Mouse (Mus musculus): ENCODE measurements around the gene Lrrc38.
A peak's percentile ranks its signal among the peaks of the same experiment; 100 is the strongest.
"Not testable (repeated sequence)": the region's sequence is repeated elsewhere in the genome, so short reads cannot be mapped to it uniquely, and the experiment has no call there.

The Lrrc38 gene

GRCm38 (mm10) chr4:143349484-143349906 lies at the start of gene Lrrc38:
Gene Lrrc38, plus strand, starts transcription at chr4:143349757.
- no peak for DNase-seq (ENCODE audit: low read depth, low spot score)

GRCm38 (mm10) chr4:143300113-143300688 lies 49.4 kb upstream of the Lrrc38 start:
- no peak for DNase-seq (ENCODE audit: low read depth, low spot score)

DNA sequence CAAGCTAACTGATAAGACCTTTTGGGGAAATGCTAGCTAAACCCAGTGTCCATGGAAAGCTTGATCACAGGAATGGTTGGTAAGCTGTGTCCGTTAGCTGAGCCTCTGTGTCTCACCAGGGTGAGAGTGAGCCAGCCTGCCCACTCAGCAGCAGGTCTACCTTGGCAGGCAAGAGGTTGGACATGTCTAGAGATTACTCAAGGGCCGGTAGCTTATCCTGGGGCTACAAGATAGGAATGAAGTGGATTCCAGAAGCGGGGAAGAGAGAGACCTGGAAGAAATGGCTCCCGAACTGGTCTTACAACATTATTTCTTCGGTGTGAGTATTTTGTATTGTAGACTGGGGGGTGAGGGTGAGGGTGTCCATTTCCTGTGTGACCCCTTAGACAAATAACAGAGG lies 48.5 kb upstream of the Lrrc38 start:
- DNase-seq (ENCODE audit: low read depth, low spot score) = no peak

GRCm38 (mm10) chr4:143301875-143302274 lies 47.7 kb upstream of the Lrrc38 start:
- DNase-seq (ENCODE audit: low read depth, low spot score) = no peak

- no peak for DNase-seq (ENCODE audit: low read depth, low spot score)
These were observed 47.2 kb upstream of the Lrrc38 start for GRCm38 (mm10) chr4:143302279-143302890.

DNA sequence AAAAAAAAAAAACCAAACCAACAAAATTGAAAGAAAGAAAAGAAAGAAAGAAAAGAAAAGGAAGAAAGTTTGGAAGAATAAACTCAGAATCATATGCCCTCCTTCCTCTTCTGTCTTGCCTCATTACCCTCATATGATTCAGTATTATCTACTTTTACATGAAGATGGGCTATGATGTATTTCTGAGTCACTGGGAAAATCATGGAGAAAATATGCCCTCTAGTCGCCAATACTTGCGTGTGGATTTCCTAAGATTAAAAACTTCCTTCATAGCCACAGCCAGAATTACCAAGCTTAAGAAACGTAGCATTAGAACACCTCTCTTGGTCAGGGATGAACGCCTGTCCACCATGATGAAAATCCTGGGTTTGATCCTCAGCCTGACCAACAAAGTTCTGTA lies 44.5 kb upstream of the Lrrc38 start:
- no peak for DNase-seq (ENCODE audit: low read depth, low spot score)

DNA sequence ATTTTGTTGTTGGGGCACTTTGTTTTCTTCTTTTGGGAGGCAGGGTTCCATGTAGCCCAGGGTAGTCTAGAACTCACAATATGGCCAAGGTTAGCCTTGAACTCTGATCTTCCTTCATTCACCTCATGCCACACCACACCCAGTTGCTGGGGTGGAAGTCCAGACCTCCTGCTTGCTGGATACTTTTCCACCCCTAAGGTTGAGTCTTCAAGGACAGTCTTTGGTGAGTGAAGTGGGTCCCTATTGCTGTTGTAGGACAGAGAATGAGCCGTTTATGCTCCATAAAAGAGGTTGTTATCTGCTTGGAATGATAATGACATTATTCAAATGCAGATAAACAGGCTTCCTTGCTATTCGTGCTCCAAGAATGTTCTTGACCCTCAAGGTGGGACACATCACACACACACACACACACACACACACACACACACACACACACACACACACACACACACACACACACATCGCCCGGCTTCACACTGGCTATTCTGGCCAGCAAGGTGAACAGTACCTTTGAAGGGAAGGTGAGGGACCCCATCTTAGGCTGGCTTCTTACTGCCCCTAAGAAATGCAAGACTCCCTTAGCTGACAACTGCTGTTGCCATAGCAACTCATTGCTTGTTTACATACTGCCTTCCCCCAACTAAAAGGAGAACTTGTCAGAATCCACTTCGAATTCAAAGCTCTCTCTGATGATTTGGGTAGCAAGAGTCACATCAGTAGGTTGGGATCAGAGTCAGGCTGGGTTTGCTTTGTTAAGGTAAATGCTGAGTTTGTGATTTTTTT lies 43.4 kb upstream of the Lrrc38 start:
- no peak for DNase-seq (ENCODE audit: low read depth, low spot score)

GRCm38 (mm10) chr4:143311341-143311740 lies 38.2 kb upstream of the Lrrc38 start:
- DNase-seq (ENCODE audit: low read depth, low spot score) = no peak

GRCm38 (mm10) chr4:143313299-143313698 lies 36.3 kb upstream of the Lrrc38 start:
- DNase-seq (ENCODE audit: low read depth, low spot score) = no peak

- no peak for DNase-seq (ENCODE audit: low read depth, low spot score)
These were observed 25.2 kb upstream of the Lrrc38 start for GRCm38 (mm10) chr4:143324176-143324924.

DNA sequence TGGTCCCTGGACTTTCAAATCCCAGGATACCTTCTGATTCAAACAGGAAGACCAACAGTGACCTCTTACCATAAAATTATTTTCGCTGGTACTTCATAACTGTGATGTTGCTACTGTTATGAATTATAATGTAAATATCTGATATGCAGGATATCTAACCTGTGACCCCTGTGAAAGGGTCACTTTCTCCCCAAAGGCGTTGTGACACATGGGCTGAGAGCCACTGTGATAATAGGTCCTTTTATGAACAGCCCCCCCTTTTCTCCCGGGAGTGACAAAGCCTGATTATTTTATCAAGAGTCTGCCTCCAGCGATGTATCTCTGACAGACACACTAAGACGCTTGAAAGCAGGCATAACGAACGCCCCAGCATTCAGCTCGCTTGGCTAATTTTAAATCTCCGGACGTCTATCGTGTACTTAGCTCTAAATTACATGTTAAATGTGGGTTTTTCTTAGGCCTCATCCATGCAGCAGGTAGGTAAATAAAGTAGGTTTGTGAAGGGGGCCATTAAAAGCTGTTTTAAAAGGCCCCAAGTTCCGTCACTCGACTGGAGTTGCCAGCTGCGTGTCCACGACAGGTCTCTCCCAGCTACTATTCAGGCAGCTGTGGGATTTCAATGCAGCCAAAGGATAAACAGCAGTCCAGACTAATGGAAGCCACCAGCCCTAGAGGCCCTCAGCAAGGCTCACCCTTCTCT lies 24.5 kb upstream of the Lrrc38 start:
- DNase-seq (ENCODE audit: low read depth, low spot score) = no peak

GRCm38 (mm10) chr4:143325625-143325941 lies 24.0 kb upstream of the Lrrc38 start:
- DNase-seq (ENCODE audit: low read depth, low spot score) = peak; percentile 61

- no peak for DNase-seq (ENCODE audit: low read depth, low spot score)
These were observed 19.0 kb upstream of the Lrrc38 start for GRCm38 (mm10) chr4:143330566-143330965.

DNA sequence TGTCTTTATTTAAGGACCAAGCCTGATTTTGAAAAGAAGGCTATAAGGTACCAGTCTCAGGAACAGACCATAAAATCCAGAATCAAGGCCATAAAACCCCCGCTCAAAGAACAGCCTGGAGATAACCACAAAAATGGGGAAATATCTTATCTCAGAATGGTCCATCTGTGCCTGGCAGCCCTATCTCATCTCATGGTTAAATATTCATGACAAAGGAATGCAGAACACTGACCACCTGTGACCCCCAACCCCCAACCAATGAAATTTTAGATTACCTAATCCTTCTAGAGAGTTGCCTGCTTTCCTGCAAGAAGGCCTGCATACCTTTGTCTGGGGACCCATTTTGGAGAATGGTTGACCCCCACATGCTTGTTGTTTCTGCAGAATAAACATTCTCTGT lies 17.8 kb upstream of the Lrrc38 start:
- DNase-seq (ENCODE audit: low read depth, low spot score) = no peak

DNA sequence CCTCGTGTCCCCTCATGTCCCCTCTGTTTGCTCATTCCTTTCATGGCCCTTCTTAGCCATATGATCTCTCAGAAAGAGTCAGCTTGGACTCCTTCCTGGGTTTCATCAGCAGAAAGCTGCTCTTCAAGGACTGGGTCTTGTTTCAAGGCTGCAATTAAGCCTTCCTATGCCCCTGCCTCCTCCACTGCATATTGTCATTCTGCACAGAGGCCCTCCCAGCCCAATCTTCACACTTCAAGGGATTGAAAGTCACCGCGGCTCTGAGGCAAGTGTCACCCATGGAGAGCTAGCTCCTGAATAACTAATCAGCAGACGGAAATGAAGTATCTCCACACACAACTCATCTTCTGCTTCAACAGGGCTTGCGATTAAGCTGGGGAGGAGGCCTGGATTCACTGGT lies 15.4 kb upstream of the Lrrc38 start:
- DNase-seq (ENCODE audit: low read depth, low spot score) = no peak

GRCm38 (mm10) chr4:143334995-143335394 lies 14.6 kb upstream of the Lrrc38 start:
- DNase-seq (ENCODE audit: low read depth, low spot score) = no peak

DNA sequence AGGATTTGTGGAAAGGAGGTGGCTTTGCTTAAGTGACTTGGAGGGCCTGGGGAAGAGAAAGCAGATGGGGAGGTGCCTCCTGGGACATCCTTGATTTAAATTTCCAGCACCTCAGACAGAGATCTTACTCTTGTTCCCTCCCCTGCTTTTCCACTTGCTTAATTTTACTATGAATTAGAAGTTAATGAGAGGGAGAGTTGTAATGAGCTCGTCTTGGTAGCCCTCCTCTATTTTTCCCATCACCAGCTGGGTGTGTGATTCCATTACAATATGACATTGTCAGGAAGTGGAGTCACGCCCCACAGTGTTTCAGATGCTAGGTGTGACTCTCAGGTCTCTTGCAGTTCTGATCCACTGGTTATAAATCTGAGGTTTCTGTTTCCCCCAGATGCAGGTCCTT lies 13.5 kb upstream of the Lrrc38 start:
- no peak for DNase-seq (ENCODE audit: low read depth, low spot score)

DNA sequence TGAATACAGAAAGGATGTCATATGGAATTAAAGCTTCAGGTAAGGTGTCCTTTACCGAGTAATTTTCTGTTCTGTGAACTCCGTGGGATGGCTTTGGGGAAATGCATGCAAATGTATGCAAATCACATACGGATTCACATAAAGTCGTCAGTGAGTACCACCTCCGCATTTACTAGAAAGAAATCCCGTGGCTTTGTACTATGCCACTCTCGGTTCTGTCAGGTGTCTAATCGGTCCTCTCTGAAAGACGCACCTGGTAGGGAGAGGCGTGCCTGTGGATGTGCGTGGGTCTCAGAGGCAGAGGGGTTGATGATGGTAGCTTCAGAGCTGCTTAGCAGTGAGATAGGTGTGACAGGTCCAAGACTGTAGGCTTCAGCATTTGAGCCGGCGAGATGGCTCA lies 9.7 kb upstream of the Lrrc38 start:
- no peak for DNase-seq (ENCODE audit: low read depth, low spot score)

- no peak for DNase-seq (ENCODE audit: low read depth, low spot score)
These were observed 8.1 kb upstream of the Lrrc38 start for GRCm38 (mm10) chr4:143341470-143341869.

- not testable (repeated sequence) for DNase-seq (ENCODE audit: low read depth, low spot score)
These were observed 4.1 kb upstream of the Lrrc38 start for GRCm38 (mm10) chr4:143345491-143345890.

- DNase-seq (ENCODE audit: low read depth, low spot score) = no peak
These were observed 879 bp upstream of the Lrrc38 start for GRCm38 (mm10) chr4:143348678-143349077.

Measured in retina, postnatal 7 days (tissue).